Mouse (Mus musculus): ENCODE data around the gene Pus10.

GRCm38 (mm10) chr11:23767928-23768327 is 102.5 kb downstream of the Pus10 start:
- TF ChIP-seq CTCF (IDR thresholded peaks at IDR 0.05) (no peak), EP300 (IDR thresholded peaks at IDR 0.05) (no peak)
